Mouse (Mus musculus): ENCODE data around the gene H2-T3. TPM values are rescaled to one million over a fixed set of nuclear protein-coding genes. Genes with fewer than 3 reads are reported as not detected.
"Not testable (repeated sequence)": the region's sequence is repeated elsewhere in the genome, so short reads cannot be mapped to it uniquely, and the experiment has no call there.

Gene H2-T3
- polyA plus RNA-seq, 1 experiment from 2014 or later: 0.08 TPM

DNA sequence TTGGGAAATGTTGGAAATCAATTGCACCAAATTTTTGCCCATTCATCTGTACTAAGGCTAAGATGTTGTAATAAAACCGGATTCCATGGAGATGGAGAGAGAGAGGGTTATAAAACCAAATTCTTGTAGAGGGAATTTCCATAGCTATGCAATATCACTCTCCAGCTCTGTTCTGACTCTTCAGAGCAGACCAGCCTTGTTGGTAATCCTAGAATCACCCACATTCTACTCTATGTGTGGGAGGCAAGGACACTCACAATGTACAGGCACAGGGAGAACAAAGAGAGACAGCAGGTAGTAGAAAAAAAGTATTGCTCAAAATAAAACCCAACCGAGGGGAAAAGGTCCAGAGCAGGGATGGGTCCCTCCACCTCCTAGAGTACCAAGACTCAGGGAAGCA, 14.0 kb downstream of the H2-T3 start:
- ATAC-seq (ENCODE audit: extremely low read depth, insufficient number of reproducible peaks, low FRiP score, low TSS enrichment); H3K36me3 ChIP-seq; H3K27ac ChIP-seq (replicated peaks); H3K4me3 ChIP-seq; H3K4me2 ChIP-seq; H3K4me1 ChIP-seq; H3K9me3 ChIP-seq; H3K9ac ChIP-seq: not testable (repeated sequence)
- no CpG with 5 or more reads among the region's 2 CpGs for WGBS
- peaks cover 42% of the 10 kb centered on the region for H3K27me3 ChIP-seq (replicated peaks)

- ATAC-seq (ENCODE audit: extremely low read depth, insufficient number of reproducible peaks, low FRiP score, low TSS enrichment): no peak
- Histone ChIP-seq H3K27me3 (replicated peaks) (peaks cover 71% of the 10 kb centered on the region), H3K4me1 (peaks cover 11% of the 10 kb centered on the region), H3K4me3 (no peak overlapping the region), H3K36me3 (no peaks in the 10 kb centered on the region), H3K27ac (replicated peaks) (no peak overlapping the region), H3K4me2 (no peak overlapping the region), H3K9ac (no peak overlapping the region), H3K9me3 (no peaks in the 10 kb centered on the region)
- WGBS: 30% methylated on average over 1 of the region's 1 CpGs
Measured at GRCm38 (mm10) chr17:36170287-36170814, 19.7 kb downstream of the H2-T3 start.

- Histone ChIP-seq H3K4me3 (no peak overlapping the region), H3K4me2 (no peak overlapping the region), H3K27me3 (replicated peaks) (peaks cover 77% of the 10 kb centered on the region), H3K9me3 (no peaks in the 10 kb centered on the region), H3K4me1 (peaks cover 11% of the 10 kb centered on the region), H3K9ac (no peak overlapping the region), H3K36me3 (no peaks in the 10 kb centered on the region), H3K27ac (replicated peaks) (no peak overlapping the region)
- ATAC-seq (ENCODE audit: extremely low read depth, insufficient number of reproducible peaks, low FRiP score, low TSS enrichment): no peak
Measured at GRCm38 (mm10) chr17:36169753-36170152, 20.3 kb downstream of the H2-T3 start.

- H3K4me2 ChIP-seq; H3K27ac ChIP-seq (replicated peaks); H3K9me3 ChIP-seq; H3K4me3 ChIP-seq; H3K36me3 ChIP-seq; ATAC-seq (ENCODE audit: extremely low read depth, insufficient number of reproducible peaks, low FRiP score, low TSS enrichment); H3K9ac ChIP-seq: not testable (repeated sequence)
- WGBS: 46% methylated on average over 1 of the region's 1 CpGs
- H3K4me1 ChIP-seq: peaks cover 11% of the 10 kb centered on the region
- H3K27me3 ChIP-seq (replicated peaks): peaks cover 81% of the 10 kb centered on the region
Measured at GRCm38 (mm10) chr17:36169094-36169493, 21.0 kb downstream of the H2-T3 start.

- H3K27ac ChIP-seq (replicated peaks): no peak within 1 kb of the TSS
- peaks cover 85% of the 10 kb centered on the region for H3K27me3 ChIP-seq (replicated peaks)
- H3K9ac ChIP-seq: peak within 1 kb of the TSS; percentile 40; the same call in 1 of the 2 replicates
- WGBS: 3% methylated on average over 63 of the region's 63 CpGs
- H3K4me3 ChIP-seq: peak within 1 kb of the TSS; percentile 53
- H3K4me2 ChIP-seq: peak within 1 kb of the TSS; percentile 70
- H3K4me1 ChIP-seq: peaks cover 11% of the 10 kb centered on the region
- no peaks in the 10 kb centered on the region for H3K9me3 ChIP-seq
- H3K36me3 ChIP-seq: no peaks in the 10 kb centered on the region
- no peak for ATAC-seq (ENCODE audit: extremely low read depth, insufficient number of reproducible peaks, low FRiP score, low TSS enrichment)
Measured at GRCm38 (mm10) chr17:36168039-36168652, 21.9 kb downstream of the H2-T3 start, which contains the start of gene Gm8909. Gene Gm8909 (minus strand): TSS chr17:36168537.

- no peak for ATAC-seq (ENCODE audit: extremely low read depth, insufficient number of reproducible peaks, low FRiP score, low TSS enrichment)
- peaks cover 11% of the 10 kb centered on the region for H3K4me1 ChIP-seq
- H3K9me3 ChIP-seq: no peaks in the 10 kb centered on the region
- H3K4me2 ChIP-seq: peak overlapping the region; percentile 70
- H3K4me3 ChIP-seq: peak overlapping the region; percentile 53
- H3K9ac ChIP-seq: peak overlapping the region; percentile 40; the same call in 1 of the 2 replicates
- H3K27ac ChIP-seq (replicated peaks): no peak overlapping the region
- 2% methylated on average over 51 of the region's 51 CpGs for WGBS
- H3K36me3 ChIP-seq: no peaks in the 10 kb centered on the region
- H3K27me3 ChIP-seq (replicated peaks): peaks cover 88% of the 10 kb centered on the region
Measured at GRCm38 (mm10) chr17:36167306-36168038, 22.6 kb downstream of the H2-T3 start.

GRCm38 (mm10) chr17:36166901-36167300, 23.2 kb downstream of the H2-T3 start:
- not testable (repeated sequence) for H3K27ac ChIP-seq (replicated peaks); H3K9me3 ChIP-seq; ATAC-seq (ENCODE audit: extremely low read depth, insufficient number of reproducible peaks, low FRiP score, low TSS enrichment); H3K36me3 ChIP-seq; H3K9ac ChIP-seq; H3K4me3 ChIP-seq; H3K4me2 ChIP-seq
- 20% methylated on average over 2 of the region's 2 CpGs for WGBS
- Histone ChIP-seq H3K27me3 (replicated peaks) (peaks cover 92% of the 10 kb centered on the region), H3K4me1 (peaks cover 11% of the 10 kb centered on the region)

DNA sequence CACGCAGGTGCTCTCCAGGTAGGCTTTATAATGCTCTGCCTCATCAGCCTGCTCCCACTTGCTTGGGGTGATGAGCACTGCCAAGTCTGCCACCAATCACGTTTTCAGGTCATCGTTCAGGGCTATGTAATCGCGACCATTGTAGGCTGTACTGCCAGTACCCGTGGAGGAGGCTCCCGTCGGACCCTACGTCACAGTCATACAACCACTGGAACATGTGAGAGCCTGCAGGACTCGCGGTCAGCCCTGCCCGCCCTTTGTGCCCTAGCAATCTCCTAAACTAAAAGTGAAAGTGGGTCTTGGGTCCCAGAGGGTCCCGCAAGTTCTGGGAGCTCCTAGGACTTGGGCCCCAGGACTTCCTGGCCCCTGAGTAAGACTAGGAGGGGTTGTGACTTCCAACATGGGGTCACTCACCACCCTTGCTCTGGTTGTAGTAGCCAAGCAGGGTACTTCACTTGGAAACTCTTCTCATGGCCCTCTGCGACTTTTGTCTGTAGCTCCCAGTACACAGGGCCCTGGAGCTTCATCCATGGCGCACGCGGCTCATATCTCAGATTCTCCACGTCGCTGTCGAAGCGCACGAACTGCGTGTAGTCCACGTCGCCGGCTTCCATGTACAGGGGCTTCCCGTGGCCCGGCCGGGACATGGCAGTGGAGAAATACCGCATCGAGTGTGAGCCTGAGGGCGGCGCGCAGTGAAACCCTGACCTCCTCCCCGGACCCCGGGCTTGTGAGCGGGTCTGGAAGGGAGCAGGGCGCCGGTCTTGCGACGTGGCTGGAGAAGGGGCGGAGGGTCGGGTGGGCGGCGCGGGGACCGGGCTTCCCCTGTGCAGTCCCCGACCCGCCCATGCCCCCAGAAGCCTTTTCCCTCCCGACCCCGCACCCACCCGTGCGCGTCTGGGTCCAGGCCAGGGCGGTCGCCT, 28.7 kb downstream of the H2-T3 start:
- peak overlapping the region; percentile 59 for H3K4me2 ChIP-seq
- peaks cover 13% of the 10 kb centered on the region for H3K4me1 ChIP-seq
- WGBS: 2% methylated on average over 55 of the region's 56 CpGs
- H3K4me3 ChIP-seq: peak overlapping the region; percentile 38
- no peak for ATAC-seq (ENCODE audit: extremely low read depth, insufficient number of reproducible peaks, low FRiP score, low TSS enrichment)
- H3K9me3 ChIP-seq: no peaks in the 10 kb centered on the region
- H3K27me3 ChIP-seq (replicated peaks): peaks cover 92% of the 10 kb centered on the region
- H3K27ac ChIP-seq (replicated peaks): no peak overlapping the region
- no peak overlapping the region for H3K9ac ChIP-seq
- no peaks in the 10 kb centered on the region for H3K36me3 ChIP-seq

GRCm38 (mm10) chr17:36158264-36158663, 31.8 kb downstream of the H2-T3 start:
- not testable (repeated sequence) for H3K27ac ChIP-seq (replicated peaks); H3K36me3 ChIP-seq; H3K9ac ChIP-seq; ATAC-seq (ENCODE audit: extremely low read depth, insufficient number of reproducible peaks, low FRiP score, low TSS enrichment); H3K9me3 ChIP-seq
- Histone ChIP-seq H3K4me3 (peak overlapping the region; percentile 41), H3K27me3 (replicated peaks) (peaks cover 92% of the 10 kb centered on the region), H3K4me1 (peaks cover 13% of the 10 kb centered on the region), H3K4me2 (peak overlapping the region; percentile 64)
- WGBS: 14% methylated on average over 11 of the region's 11 CpGs

- not testable (repeated sequence) for H3K9me3 ChIP-seq; H3K27ac ChIP-seq (replicated peaks); H3K9ac ChIP-seq; H3K36me3 ChIP-seq; ATAC-seq (ENCODE audit: extremely low read depth, insufficient number of reproducible peaks, low FRiP score, low TSS enrichment)
- H3K27me3 ChIP-seq (replicated peaks): peaks cover 92% of the 10 kb centered on the region
- H3K4me3 ChIP-seq: peak overlapping the region; percentile 41
- H3K4me1 ChIP-seq: peaks cover 13% of the 10 kb centered on the region
- H3K4me2 ChIP-seq: peak overlapping the region; percentile 64
- WGBS: under 1% methylated on average over 36 of the region's 36 CpGs
Measured at GRCm38 (mm10) chr17:36157782-36158181, 32.3 kb downstream of the H2-T3 start.
